In the genomic region with DNA sequence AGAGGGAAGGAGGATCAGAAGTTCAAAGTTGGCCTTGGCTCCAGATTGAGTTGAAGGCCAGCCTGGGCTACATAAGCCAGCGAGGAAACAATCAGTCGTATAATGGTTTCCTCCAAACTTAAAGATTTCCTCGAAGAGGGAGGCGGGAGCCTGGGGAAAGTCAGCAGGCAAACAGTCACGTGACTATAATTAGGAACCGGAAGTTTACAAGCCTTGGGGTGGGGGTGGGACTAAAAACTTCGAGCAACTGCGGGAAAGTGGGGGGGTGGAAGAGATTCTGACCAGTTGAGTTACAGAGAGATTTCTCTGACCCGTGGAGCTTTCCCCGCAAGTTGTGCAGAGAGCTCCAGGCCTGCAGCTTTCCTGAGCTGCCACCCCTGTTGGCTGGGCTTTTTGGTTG, we compare ENCODE assay signal across 24 mouse cellular contexts. TPM values are rescaled to one million over a fixed set of nuclear protein-coding genes. Genes with fewer than 3 reads are reported as not detected.
DNase-seq lines count a peak whose midpoint lies in the region; ATAC-seq and TF ChIP-seq lines count a peak whose summit lies in the region.
"Had no signal": no experiment of that assay in that cellular context is flagged by ENCODE, and none has a peak within 500 bp of the region (broad histone marks: within the 10 kb centered on the region; RNA-seq: fewer than 3 reads in every experiment).

No protein-coding gene starts in this region.

- H3K9ac ChIP-seq in liver, postnatal 0 days (replicated peaks), result no peak overlapping the region
- no peak overlapping the region for H3K9ac ChIP-seq in stomach, embryonic 14.5 days (replicated peaks; ENCODE audit: low read depth, low read length)
- H3K9ac ChIP-seq in stomach, postnatal 0 days (ENCODE audit: low read length), result no peak overlapping the region
- H3K9ac ChIP-seq: embryonic facial prominence, embryonic 13.5 days; forebrain, embryonic 13.5 days; intestine, embryonic 15.5 days; limb, embryonic 15.5 days; midbrain, embryonic 12.5 days had no signal

- H3K27ac ChIP-seq in liver, postnatal 0 days (ENCODE audit: low read depth), result no peak overlapping the region
- peak overlapping the region; percentile 33; the same call in 1 of the 2 replicates for H3K27ac ChIP-seq in stomach, embryonic 14.5 days (ENCODE audit: low read length)
- no peak overlapping the region for H3K27ac ChIP-seq in stomach, postnatal 0 days (replicated peaks)
- peak overlapping the region; percentile 40; the same call in 1 of the 2 replicates for H3K27ac ChIP-seq in embryonic facial prominence, embryonic 10.5 days (replicated peaks)
- H3K27ac ChIP-seq: embryonic facial prominence, embryonic 13.5 days; forebrain, embryonic 13.5 days; gastrocnemius, adult 2 months; heart, embryonic 10.5 days; intestine, embryonic 15.5 days; left cerebral cortex, adult 2 months; limb, embryonic 15.5 days; midbrain, embryonic 12.5 days had no signal

- H3K4me3 ChIP-seq in liver, postnatal 0 days (ENCODE audit: low read depth, low read length), result no peak overlapping the region
- no peak overlapping the region for H3K4me3 ChIP-seq in stomach, embryonic 14.5 days (ENCODE audit: low read depth, low read length)
- H3K4me3 ChIP-seq in stomach, postnatal 0 days (ENCODE audit: low read depth, low read length), result no peak overlapping the region
- H3K4me3 ChIP-seq in embryonic facial prominence, embryonic 10.5 days, result no peak overlapping the region
- H3K4me3 ChIP-seq: embryonic facial prominence, embryonic 13.5 days; erythroblast, embryonic 14.5 days; forebrain, embryonic 13.5 days; gastrocnemius, adult 2 months; heart, embryonic 10.5 days; intestine, embryonic 15.5 days; left cerebral cortex, adult 2 months; limb, embryonic 15.5 days; midbrain, embryonic 12.5 days had no signal

- no peaks in the 10 kb centered on the region for H3K36me3 ChIP-seq in liver, postnatal 0 days (replicated peaks; ENCODE audit: insufficient read depth, low read length)
- no peaks in the 10 kb centered on the region for H3K36me3 ChIP-seq in stomach, embryonic 14.5 days (ENCODE audit: control insufficient read depth, insufficient read depth, low read length)
- no peaks in the 10 kb centered on the region for H3K36me3 ChIP-seq in stomach, postnatal 0 days (ENCODE audit: control insufficient read depth, insufficient read depth, low read length)
- H3K36me3 ChIP-seq in embryonic facial prominence, embryonic 10.5 days (replicated peaks), result no peaks in the 10 kb centered on the region
- H3K36me3 ChIP-seq: embryonic facial prominence, embryonic 13.5 days; heart, embryonic 10.5 days; intestine, embryonic 15.5 days; limb, embryonic 15.5 days; midbrain, embryonic 12.5 days had no signal

- no peak for TF ChIP-seq CTCF in liver, postnatal 0 days (IDR thresholded peaks at IDR 0.05; ENCODE audit: low read depth)
- TF ChIP-seq CTCF in stomach, postnatal 0 days (IDR thresholded peaks at IDR 0.05; ENCODE audit: low read depth), result no peak

- H3K4me2 ChIP-seq in liver, postnatal 0 days (ENCODE audit: low read depth, low read length), result no peak overlapping the region
- no peak overlapping the region for H3K4me2 ChIP-seq in stomach, embryonic 14.5 days (replicated peaks; ENCODE audit: low read depth, low read length)
- H3K4me2 ChIP-seq in stomach, postnatal 0 days (replicated peaks; ENCODE audit: low read depth), result no peak overlapping the region
- H3K4me2 ChIP-seq: embryonic facial prominence, embryonic 13.5 days; forebrain, embryonic 13.5 days; intestine, embryonic 15.5 days; limb, embryonic 15.5 days; midbrain, embryonic 12.5 days had no signal

- no peak for TF ChIP-seq EP300 in liver, postnatal 0 days (IDR thresholded peaks at IDR 0.05; ENCODE audit: low read depth)
- TF ChIP-seq EP300 in stomach, postnatal 0 days (optimal IDR thresholded peaks at IDR 0.05), result no peak

- no peak for ATAC-seq in liver, postnatal 0 days
- ATAC-seq in stomach, embryonic 14.5 days (ENCODE audit: insufficient number of reproducible peaks, insufficient read depth, low FRiP score, low read depth), result no peak
- ATAC-seq in stomach, postnatal 0 days (ENCODE audit: low FRiP score, low TSS enrichment), result no peak
- ATAC-seq: forebrain, embryonic 13.5 days; hindbrain, embryonic 16.5 days; intestine, embryonic 15.5 days had no signal

- peak; percentile 11 for DNase-seq in liver, postnatal 0 days
- no peak for DNase-seq in liver
- DNase-seq in stomach, postnatal 0 days (ENCODE audit: low spot score), result no peak
- DNase-seq in embryonic facial prominence, embryonic 10.5 days (ENCODE audit: low spot score), result peak; percentile 32
- no peak for DNase-seq in cerebellum, postnatal 36 days
- no peak for DNase-seq in gastrocnemius, postnatal 10 days
- DNase-seq: adrenal gland, adult 2 months; cerebellum, adult 11-12 months; cerebellum, postnatal 10 days; gastrocnemius, adult 2 months; heart, postnatal 4 days; kidney, adult 9 months; thymus, postnatal 14 days had no signal

- no peaks in the 10 kb centered on the region for H3K4me1 ChIP-seq in liver, postnatal 0 days (ENCODE audit: insufficient read depth)
- peaks cover 12% of the 10 kb centered on the region; the same call in 1 of the 2 replicates for H3K4me1 ChIP-seq in stomach, embryonic 14.5 days (ENCODE audit: control insufficient read depth, insufficient read depth, low read length)
- no peaks in the 10 kb centered on the region for H3K4me1 ChIP-seq in stomach, postnatal 0 days (replicated peaks; ENCODE audit: control insufficient read depth, insufficient read depth)
- H3K4me1 ChIP-seq in embryonic facial prominence, embryonic 10.5 days, result peaks cover 29% of the 10 kb centered on the region
- H3K4me1 ChIP-seq: heart, embryonic 10.5 days; limb, embryonic 15.5 days had no signal

- no peaks in the 10 kb centered on the region for H3K27me3 ChIP-seq in liver, postnatal 0 days (ENCODE audit: insufficient read depth, low read length)
- H3K27me3 ChIP-seq in stomach, embryonic 14.5 days (ENCODE audit: control insufficient read depth, insufficient read depth, low read length), result no peaks in the 10 kb centered on the region
- no peaks in the 10 kb centered on the region for H3K27me3 ChIP-seq in stomach, postnatal 0 days (ENCODE audit: control insufficient read depth, insufficient read depth, low read length)
- H3K27me3 ChIP-seq in embryonic facial prominence, embryonic 10.5 days (replicated peaks; ENCODE audit: low read depth, poor library complexity, severe bottlenecking), result no peaks in the 10 kb centered on the region
- H3K27me3 ChIP-seq: embryonic facial prominence, embryonic 13.5 days; forebrain, embryonic 13.5 days; intestine, embryonic 15.5 days; limb, embryonic 15.5 days; midbrain, embryonic 12.5 days had no signal

- H3K9me3 ChIP-seq in liver, postnatal 0 days (ENCODE audit: low read length), result no peaks in the 10 kb centered on the region
- H3K9me3 ChIP-seq in stomach, embryonic 14.5 days (ENCODE audit: control insufficient read depth, low read depth, low read length), result no peaks in the 10 kb centered on the region
- no peaks in the 10 kb centered on the region for H3K9me3 ChIP-seq in stomach, postnatal 0 days (ENCODE audit: control insufficient read depth, low read length)
- H3K9me3 ChIP-seq in embryonic facial prominence, embryonic 10.5 days, result no peaks in the 10 kb centered on the region
- H3K9me3 ChIP-seq: embryonic facial prominence, embryonic 13.5 days; forebrain, embryonic 13.5 days; heart, embryonic 10.5 days; intestine, embryonic 15.5 days; limb, embryonic 15.5 days; midbrain, embryonic 12.5 days had no signal

- 37% methylated on average over 10 of the region's 10 CpGs for WGBS in liver, postnatal 0 days (ENCODE audit: insufficient replicate concordance)
- WGBS in stomach, embryonic 14.5 days, result 46% methylated on average over 10 of the region's 10 CpGs
- WGBS in stomach, postnatal 0 days, result 45% methylated on average over 10 of the region's 10 CpGs
- WGBS in embryonic facial prominence, embryonic 10.5 days, result 49% methylated on average over 10 of the region's 10 CpGs

RNA-seq across cellular contexts. Expression of a gene that starts 11.0 kb away (rescaled TPM):
- polyA plus RNA-seq in liver, postnatal 0 days (2015; fragmentation: Nextera tagmentation; extraction: Ambion mirVana), result 1.9 and 2.0 TPM in 2 replicates
- 106 and 109 TPM in 2 replicates for polyA plus RNA-seq in stomach, embryonic 14.5 days (2014; fragmentation: Nextera tagmentation; extraction: Ambion mirVana)
- polyA plus RNA-seq in stomach, postnatal 0 days (2015; fragmentation: Nextera tagmentation; extraction: Ambion mirVana), result 26.0 and 28.7 TPM in 2 replicates
- 368 and 392 TPM in 2 replicates for polyA plus RNA-seq in embryonic facial prominence, embryonic 10.5 days (2016; fragmentation: Nextera tagmentation; extraction: Ambion mirVana)
- total RNA-seq in gastrocnemius, postnatal 10 days (2021), result 1 to 10 TPM; 4.7 to 7.8 TPM
- total RNA-seq: monocyte, adult 5-6 weeks had no signal
- polyA plus RNA-seq: erythroblast, embryonic 14.5 days had no signal

Comparison
In these comparisons a context has a peak if more than half of its experiments do, and no peak if none do; other contexts are left out.
1. DNase-seq: peak in liver, postnatal 0 days (single experiment) and embryonic facial prominence, embryonic 10.5 days (single experiment); none in liver (single experiment), stomach, postnatal 0 days (single experiment), cerebellum, postnatal 36 days (0 of 2) and gastrocnemius, postnatal 10 days (single experiment).
2. H3K27ac ChIP-seq: peak in stomach, embryonic 14.5 days (single experiment) and embryonic facial prominence, embryonic 10.5 days (single experiment); none in liver, postnatal 0 days (single experiment) and stomach, postnatal 0 days (single experiment).